Mouse (Mus musculus) left cerebral cortex, adult 8-10 months (tissue): ENCODE data around the gene Eif3d. TPM values are rescaled to one million over a fixed set of nuclear protein-coding genes. Genes with fewer than 3 reads are reported as not detected.

Source experiments
- DNase-seq, 2 experiments: peaks; one replicate each; pipeline ENCODE4 v3.0.0; 2022; ENCODE audit warnings: low spot score in 2 of 2
- total RNA-seq, 4 experiments: library from RNA; stranded (reverse); gene quantifications; 2 replicates each; pipeline ENCODE4 v1.2.4; 2022

Eif3d gene
- total RNA-seq, 4 experiments from 2014 or later = 87.5 to 106 (median 98.6) TPM

GRCm38 (mm10) chr15:77920511-77921462, 49.8 kb downstream of the Eif3d start:
- no peak for DNase-seq

DNA sequence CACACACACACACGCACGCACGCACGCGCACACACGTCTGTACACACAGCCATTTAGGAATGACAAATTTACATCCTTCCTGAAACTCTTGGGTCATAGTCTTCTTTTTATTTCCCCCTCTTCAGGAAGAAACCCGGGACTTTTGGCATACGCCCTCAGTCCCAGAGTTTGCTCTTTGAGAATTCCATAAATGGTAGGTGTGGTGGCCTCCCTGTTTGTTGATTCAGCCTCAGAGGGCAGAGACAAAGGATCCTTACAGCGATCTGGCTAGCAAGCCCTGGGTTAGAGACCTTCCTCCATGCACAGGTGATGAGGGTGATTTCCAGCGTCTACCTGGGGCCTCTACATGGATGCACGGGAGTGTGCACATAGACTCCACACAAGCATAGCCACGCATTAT, 51.2 kb downstream of the Eif3d start:
- no peak for DNase-seq

DNA sequence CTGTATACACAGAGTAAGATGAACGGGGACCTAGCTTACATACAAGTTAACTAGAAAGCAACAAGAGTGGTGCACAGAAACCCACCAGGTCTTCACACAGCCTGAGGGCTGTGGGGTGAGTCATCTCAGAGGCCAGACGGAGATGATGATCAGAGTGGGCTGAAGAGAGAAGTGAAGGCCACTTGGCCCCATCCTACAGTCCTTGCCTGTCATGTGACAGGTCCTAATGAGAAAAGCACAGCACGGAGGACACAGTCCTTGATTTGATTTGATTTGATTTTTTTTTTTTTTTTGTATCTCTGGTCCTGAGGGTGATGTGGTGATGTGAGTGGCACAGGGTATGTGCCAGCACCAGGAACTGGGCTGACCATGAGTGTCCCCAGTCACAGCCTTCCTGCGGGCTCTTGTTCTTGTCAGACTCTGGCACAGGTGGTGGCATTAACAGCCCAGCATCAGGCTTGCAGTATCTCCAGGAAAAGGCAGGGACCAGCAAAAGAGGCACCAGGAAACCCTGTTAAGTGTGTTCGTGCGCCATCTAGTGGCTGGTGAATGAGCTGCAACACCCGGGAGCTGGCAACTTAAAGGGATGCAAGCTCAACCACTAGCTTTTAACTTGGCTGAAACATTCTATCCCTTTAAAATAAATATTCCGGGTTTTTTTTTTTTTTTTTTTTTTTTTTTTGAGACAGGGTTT, 53.6 kb downstream of the Eif3d start:
- peak; percentile 81 to 91 for DNase-seq

- DNase-seq = no peak
Measured at GRCm38 (mm10) chr15:77915287-77915686, 55.3 kb downstream of the Eif3d start.

DNA sequence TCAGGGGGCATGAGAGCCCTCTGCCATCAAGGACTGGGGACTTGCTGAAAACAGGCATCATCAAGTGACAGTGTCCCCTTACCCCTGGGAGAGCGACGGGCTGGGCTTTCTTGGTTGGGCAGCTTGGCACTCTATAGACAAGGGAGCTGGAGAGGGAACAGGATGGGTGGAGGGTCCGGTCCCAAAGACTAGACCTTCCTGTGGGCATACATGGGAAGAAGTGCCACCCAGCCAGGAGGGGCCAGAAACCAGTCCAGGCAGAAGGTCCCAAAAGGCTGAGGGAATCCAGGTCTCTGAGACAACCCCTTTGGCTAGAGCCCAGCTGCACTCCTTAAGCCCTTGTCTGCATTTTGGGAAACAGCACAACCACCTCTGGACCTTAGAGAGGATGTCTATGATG, 56.1 kb downstream of the Eif3d start:
- DNase-seq = no peak

DNA sequence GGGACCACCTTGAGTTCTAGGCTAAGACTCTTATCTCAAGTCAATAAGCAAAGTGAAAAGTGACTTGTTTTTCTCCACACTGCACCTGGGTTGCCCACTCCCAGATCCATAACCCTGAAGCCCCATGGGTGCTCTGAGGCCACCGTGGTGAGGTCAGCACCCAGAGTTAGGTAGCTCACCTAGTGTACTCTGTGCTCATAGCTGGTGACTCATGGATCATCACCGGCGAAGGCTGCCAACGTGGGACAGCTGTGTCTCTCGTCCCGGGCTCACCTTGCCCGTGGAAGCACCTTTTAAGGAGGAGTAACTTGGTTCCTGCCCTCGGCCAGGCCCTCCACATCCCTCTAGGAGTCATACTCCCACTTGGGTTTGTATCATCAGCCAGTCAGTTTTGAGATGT, 57.6 kb downstream of the Eif3d start:
- no peak for DNase-seq

- no peak for DNase-seq
Measured at GRCm38 (mm10) chr15:77912585-77912984, 58.0 kb downstream of the Eif3d start.

DNA sequence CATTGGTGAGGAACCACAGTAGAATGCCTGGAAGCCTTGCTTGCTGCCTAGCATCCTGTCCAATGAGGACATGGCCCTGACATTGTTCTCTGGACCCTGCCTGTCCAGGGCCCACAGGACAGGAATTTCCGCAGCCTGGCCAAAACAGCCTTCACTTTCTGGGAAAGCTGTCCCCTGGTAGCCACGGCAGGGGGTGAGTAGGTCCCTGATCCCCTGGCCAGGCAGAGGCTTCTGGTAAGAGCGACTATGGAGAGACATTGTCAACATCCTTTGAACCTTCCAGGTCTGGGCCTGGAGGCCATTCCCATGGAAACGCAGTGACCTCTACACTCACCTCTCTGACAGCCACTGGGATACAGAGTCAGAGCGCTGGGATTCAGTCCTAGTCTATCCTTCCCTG, 58.6 kb downstream of the Eif3d start:
- DNase-seq = no peak

DNA sequence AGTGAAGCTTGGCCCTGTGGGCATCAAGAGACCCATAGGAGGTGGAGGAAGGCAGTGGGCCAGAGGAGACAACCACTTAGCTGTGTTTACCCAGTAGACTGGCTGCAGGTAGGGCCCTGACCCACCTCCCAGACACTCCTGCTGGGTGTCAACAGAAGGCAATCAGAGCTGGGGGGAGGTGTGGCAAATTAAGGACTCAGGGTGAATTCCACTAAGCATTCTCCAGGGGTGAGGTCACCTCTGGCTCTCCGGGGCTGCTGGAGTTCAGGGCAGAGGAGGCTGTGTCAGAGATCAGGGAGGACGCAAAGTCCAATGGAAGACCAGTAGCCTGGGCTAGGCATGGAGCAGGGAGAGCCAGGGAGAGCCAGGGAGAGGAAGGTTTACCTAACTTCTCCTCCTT, 59.5 kb downstream of the Eif3d start:
- no peak for DNase-seq

Other genes starting within 250 kb of the Eif3d start
- gene Apol9b, start 241.8 kb downstream of the Eif3d start, total RNA-seq = not detected
- 1 to 10 TPM; 6.6 to 8.0 (median 7.3) TPM for gene Apol8, start 213.8 kb downstream of the Eif3d start, total RNA-seq
- 10 to 100 TPM; 65.9 to 77.7 (median 71.1) TPM for gene Myh9, start 128.6 kb downstream of the Eif3d start, total RNA-seq
- gene Txn2, start 41.8 kb downstream of the Eif3d start, total RNA-seq = 100 to 1,000 TPM; 126 to 139 (median 131) TPM
- 10 to 100 TPM; 12.1 to 15.8 (median 14.5) TPM for gene Foxred2, start 14.1 kb downstream of the Eif3d start, total RNA-seq
- 10 to 100 TPM; 45.3 to 47.1 (median 46.5) TPM for gene Cacng2, start 149.2 kb upstream of the Eif3d start, total RNA-seq
- 10 to 100 TPM; 30.6 to 34.2 (median 31.9) TPM for gene Ift27, start 203.3 kb upstream of the Eif3d start, total RNA-seq
- 100 to 1,000 TPM; 101 to 113 (median 102) TPM for gene Pvalb, start 235.6 kb upstream of the Eif3d start, total RNA-seq